Mouse (Mus musculus) limb, embryonic 15.5 days (tissue): ENCODE results near the gene Eif2s3x. TPM values are rescaled to one million over a fixed set of nuclear protein-coding genes. Genes with fewer than 3 reads are reported as not detected.

ENCODE experiments used
- ATAC-seq: fragments of 200-750 bp; cut with Nextera tagmentation; 2 replicates; pipeline ENCODE4 v1.8.0; 2017; ENCODE audit warnings: low read depth, moderate TSS enrichment; ENCODE audit not compliant: insufficient number of reproducible peaks, low FRiP score, low TSS enrichment
- H3K27ac ChIP-seq: fragments of 300-500 bp; sonication (generic); 2 replicates; pipeline ENCODE4 v1.5.1; 2015; ENCODE audit warnings: moderate library complexity, mild to moderate bottlenecking, inconsistent platforms
- H3K27me3 ChIP-seq: fragments of 300-500 bp; sonication (generic); 2 replicates; pipeline ENCODE4 v1.6.1; 2015; ENCODE audit warnings: inconsistent platforms
- H3K36me3 ChIP-seq: fragments of 300-500 bp; sonication (generic); 2 replicates; pipeline ENCODE4 v1.6.1; 2015; ENCODE audit warnings: inconsistent platforms
- H3K4me1 ChIP-seq: fragments of 300-500 bp; sonication (generic); 2 replicates; pipeline ENCODE4 v1.6.1; 2015; ENCODE audit warnings: inconsistent platforms
- H3K4me2 ChIP-seq: fragments of 300-500 bp; sonication (generic); 2 replicates; pipeline ENCODE4 v1.6.1; 2015; ENCODE audit warnings: mild to moderate bottlenecking, inconsistent platforms
- H3K4me3 ChIP-seq: fragments of 300-500 bp; sonication (generic); 2 replicates; pipeline ENCODE4 v1.5.1; 2015; ENCODE audit warnings: mild to moderate bottlenecking, inconsistent platforms
- H3K9ac ChIP-seq: fragments of 300-500 bp; sonication (generic); 2 replicates; pipeline ENCODE4 v1.6.1; 2015; ENCODE audit warnings: inconsistent platforms
- H3K9me3 ChIP-seq: fragments of 300-500 bp; sonication (generic); 2 replicates; pipeline ENCODE4 v1.6.1; 2016; ENCODE audit warnings: inconsistent platforms
- WGBS: fragments of 180-500 bp; shearing (Covaris S2); methylation state at CpG from one replicate; pipeline ENCODE4 v1.1.7; 2015; 5-methylcytosine and 5-hydroxymethylcytosine counted together
- polyA plus RNA-seq: library from polyadenylated mRNA; unstranded; fragments of >200 nt; fragmentation: Nextera tagmentation; extraction: Ambion mirVana; gene quantifications from 2 replicates; pipeline ENCODE4 v1.2.1, GENCODE M21; 2015

Eif2s3x gene
- polyA plus RNA-seq, 1 experiment from 2014 or later: 74.5 TPM

DNA sequence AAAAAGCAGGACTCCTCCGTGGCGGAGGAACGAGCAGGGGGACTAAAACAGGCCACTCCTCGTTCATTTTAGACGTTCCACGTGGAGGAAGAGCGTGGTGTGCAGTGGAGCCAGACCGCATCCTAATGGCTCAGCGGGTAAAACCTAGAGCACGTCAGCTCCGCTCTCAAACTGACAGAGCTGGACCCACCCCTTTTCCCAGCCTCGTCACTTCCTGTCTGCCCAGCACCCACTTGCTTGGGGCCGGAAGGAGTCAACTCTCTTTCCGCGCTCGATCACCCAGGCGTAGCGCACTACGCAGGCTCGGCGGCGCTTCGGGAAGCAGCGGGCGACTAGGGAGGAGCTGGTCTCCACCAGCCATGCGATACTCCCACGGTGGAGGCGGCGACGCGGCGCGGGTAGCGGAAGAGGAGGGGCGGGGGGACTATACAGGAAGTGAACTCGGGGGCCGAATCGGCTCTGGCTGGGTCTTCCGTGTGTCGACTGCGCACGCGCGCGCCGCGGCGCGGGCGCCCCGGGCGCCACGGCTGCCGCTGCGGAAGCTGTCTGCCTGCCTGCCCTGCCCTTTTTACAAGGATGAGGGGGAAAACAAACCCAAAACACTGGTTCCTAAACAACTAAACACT is 34.8 kb downstream of the Eif2s3x start:
- Histone ChIP-seq H3K36me3 (no peaks in the 10 kb centered on the region), H3K9ac (peak overlapping the region; percentile 10; the same call in 1 of the 2 replicates), H3K9me3 (no peaks in the 10 kb centered on the region), H3K4me3 (peak overlapping the region; percentile 52), H3K4me1 (no peaks in the 10 kb centered on the region), H3K4me2 (peak overlapping the region; percentile 57), H3K27me3 (peaks cover 4% of the 10 kb centered on the region), H3K27ac (peak overlapping the region; percentile 98)
- under 1% methylated on average over 51 of the region's 55 CpGs for WGBS
- peak; percentile 98 for ATAC-seq

DNA sequence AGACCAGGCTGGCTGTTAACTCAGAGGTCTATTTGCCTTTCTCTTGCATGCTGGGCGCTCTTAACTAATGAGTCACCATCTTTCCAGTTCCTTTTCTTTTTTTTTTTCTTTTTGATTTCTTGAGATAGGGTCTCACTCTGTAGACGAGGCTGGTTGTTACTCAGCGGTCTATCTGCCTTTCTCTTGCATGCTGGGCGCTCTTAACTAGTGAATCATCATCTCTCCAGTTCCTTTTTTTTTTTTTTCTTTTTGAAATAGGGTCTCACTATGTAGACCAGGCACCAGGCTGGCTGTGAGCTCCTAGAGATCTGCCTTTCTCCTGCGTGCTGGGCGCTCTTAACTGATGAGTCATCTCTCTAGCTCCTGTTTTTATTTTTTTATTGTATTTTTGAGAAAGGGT is 43.3 kb downstream of the Eif2s3x start:
- 91% methylated on average over 6 of the region's 6 CpGs for WGBS
- no peak overlapping the region for H3K4me3 ChIP-seq
- no peak overlapping the region for H3K4me2 ChIP-seq
- no peaks in the 10 kb centered on the region for H3K4me1 ChIP-seq
- no peaks in the 10 kb centered on the region for H3K36me3 ChIP-seq
- H3K27ac ChIP-seq: no peak overlapping the region
- H3K9me3 ChIP-seq: no peaks in the 10 kb centered on the region
- ATAC-seq: no peak
- no peak overlapping the region for H3K9ac ChIP-seq
- peaks cover 24% of the 10 kb centered on the region for H3K27me3 ChIP-seq

DNA sequence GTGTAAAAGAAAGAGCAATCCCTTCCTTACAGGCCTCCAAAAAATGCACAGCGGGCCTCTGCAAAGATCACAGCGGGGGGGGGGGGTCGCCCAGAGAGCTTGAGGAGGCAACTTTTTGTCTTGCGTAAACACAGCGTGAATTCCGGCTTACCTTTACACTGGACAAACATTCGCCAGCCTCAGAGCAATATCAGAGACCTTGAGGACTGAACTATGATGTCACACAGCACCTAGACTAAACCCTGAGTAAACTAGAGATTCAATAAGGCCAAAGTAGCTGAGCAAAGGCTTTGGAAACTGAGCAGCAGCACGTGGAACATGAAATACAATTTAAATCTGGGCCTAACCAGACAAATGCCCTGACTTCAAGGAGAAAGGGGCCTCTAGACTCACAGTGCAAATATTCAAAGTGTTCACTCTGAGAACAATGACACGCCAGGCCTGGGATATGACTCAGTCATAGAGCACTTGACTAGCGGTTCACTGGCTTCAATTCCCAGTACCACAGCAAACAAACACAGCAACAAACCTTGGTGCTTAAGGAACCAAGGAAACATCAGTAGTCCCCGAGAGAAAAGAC is 60.3 kb downstream of the Eif2s3x start:
- Histone ChIP-seq H3K27me3 (peaks cover 26% of the 10 kb centered on the region), H3K4me1 (no peaks in the 10 kb centered on the region), H3K4me3 (no peak overlapping the region), H3K9me3 (no peaks in the 10 kb centered on the region), H3K9ac (no peak overlapping the region), H3K4me2 (no peak overlapping the region), H3K27ac (no peak overlapping the region), H3K36me3 (no peaks in the 10 kb centered on the region)
- WGBS: 47% methylated on average over 11 of the region's 11 CpGs
- no peak for ATAC-seq

- no peak for ATAC-seq
- H3K4me1 ChIP-seq: no peaks in the 10 kb centered on the region
- no peaks in the 10 kb centered on the region for H3K36me3 ChIP-seq
- H3K4me2 ChIP-seq: no peak overlapping the region
- H3K9me3 ChIP-seq: no peaks in the 10 kb centered on the region
- no peak overlapping the region for H3K4me3 ChIP-seq
- no peak overlapping the region for H3K9ac ChIP-seq
- 80% methylated on average over 19 of the region's 19 CpGs for WGBS
- H3K27ac ChIP-seq: no peak overlapping the region
- peaks cover 34% of the 10 kb centered on the region for H3K27me3 ChIP-seq
Measured at GRCm38 (mm10) chrX:94150471-94150870, 62.2 kb downstream of the Eif2s3x start.

- WGBS: 59% methylated on average over 7 of the region's 7 CpGs
- H3K36me3 ChIP-seq: no peaks in the 10 kb centered on the region
- no peaks in the 10 kb centered on the region for H3K4me1 ChIP-seq
- no peak overlapping the region for H3K27ac ChIP-seq
- H3K4me2 ChIP-seq: no peak overlapping the region
- ATAC-seq: no peak
- H3K9ac ChIP-seq: no peak overlapping the region
- H3K27me3 ChIP-seq: peaks cover 29% of the 10 kb centered on the region
- no peaks in the 10 kb centered on the region for H3K9me3 ChIP-seq
- no peak overlapping the region for H3K4me3 ChIP-seq
Measured at GRCm38 (mm10) chrX:94142004-94142771, 70.5 kb downstream of the Eif2s3x start.

DNA sequence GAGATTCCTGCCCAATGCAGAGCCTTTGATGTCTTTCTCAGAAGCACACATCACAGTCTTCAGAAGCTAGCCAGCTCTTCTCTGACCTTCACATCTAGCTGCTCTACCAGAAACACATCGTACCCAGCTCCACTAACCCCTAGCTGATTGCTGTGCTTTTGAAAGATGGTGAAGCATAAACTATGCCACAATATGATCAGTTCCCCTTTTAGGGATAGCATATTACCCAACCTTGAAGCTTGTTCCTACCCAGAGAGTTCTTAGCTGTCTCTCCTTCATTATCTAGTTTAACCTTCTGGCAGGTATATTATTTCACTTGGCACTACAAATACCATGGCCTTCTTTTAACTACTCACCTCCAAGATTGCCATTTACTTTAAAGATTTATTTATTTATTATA is 72.6 kb downstream of the Eif2s3x start:
- Histone ChIP-seq H3K9ac (no peak overlapping the region), H3K36me3 (no peaks in the 10 kb centered on the region), H3K27me3 (peaks cover 25% of the 10 kb centered on the region), H3K27ac (no peak overlapping the region), H3K4me2 (no peak overlapping the region), H3K4me3 (no peak overlapping the region), H3K9me3 (no peaks in the 10 kb centered on the region), H3K4me1 (no peaks in the 10 kb centered on the region)
- no peak for ATAC-seq
- 80% methylated on average over 1 of the region's 1 CpGs for WGBS

Other genes with a start within 250 kb of the Eif2s3x start
- 0.22 and 0.23 TPM in 2 replicates for gene AU015836, start 244.2 kb downstream of the Eif2s3x start, polyA plus RNA-seq
- gene Zfx, start 89.2 kb downstream of the Eif2s3x start, polyA plus RNA-seq: 33.1 and 33.5 TPM in 2 replicates
- gene Klhl15, start 21.7 kb upstream of the Eif2s3x start, polyA plus RNA-seq: 8.3 and 9.9 TPM in 2 replicates
- 0.08 TPM in 1 of 2 replicates, not detected in the other for gene Fam90a1b, start 153.9 kb upstream of the Eif2s3x start, polyA plus RNA-seq
- 68.3 and 69.6 TPM in 2 replicates for gene Apoo, start 154.3 kb upstream of the Eif2s3x start, polyA plus RNA-seq